Mouse (Mus musculus): Measurements from ENCODE around the gene Pcp4l1.

GRCm38 (mm10) chr1:171183025-171183424, 13.0 kb downstream of the Pcp4l1 start:
- TF ChIP-seq CTCF (conservative IDR thresholded peaks at IDR 0.05; ENCODE audit: low read length), result no peak
- TF ChIP-seq NANOG (IDR thresholded peaks at IDR 0.05; ENCODE audit: borderline replicate concordance, low read length), result no peak
